Mouse (Mus musculus) G1E (cell line): ENCODE data around the gene Frzb.

Source experiments
- CTCF ChIP-seq: IDR thresholded peaks from 2 replicates; pipeline ENCODE4 v1.5.1; 2012; ENCODE audit warnings: low read depth, low read length, inconsistent platforms, mixed read lengths
- GATA1 ChIP-seq: IDR thresholded peaks from 2 replicates; pipeline ENCODE4 v1.6.1; 2012; ENCODE audit warnings: borderline replicate concordance, low read length, inconsistent platforms, mixed read lengths

DNA sequence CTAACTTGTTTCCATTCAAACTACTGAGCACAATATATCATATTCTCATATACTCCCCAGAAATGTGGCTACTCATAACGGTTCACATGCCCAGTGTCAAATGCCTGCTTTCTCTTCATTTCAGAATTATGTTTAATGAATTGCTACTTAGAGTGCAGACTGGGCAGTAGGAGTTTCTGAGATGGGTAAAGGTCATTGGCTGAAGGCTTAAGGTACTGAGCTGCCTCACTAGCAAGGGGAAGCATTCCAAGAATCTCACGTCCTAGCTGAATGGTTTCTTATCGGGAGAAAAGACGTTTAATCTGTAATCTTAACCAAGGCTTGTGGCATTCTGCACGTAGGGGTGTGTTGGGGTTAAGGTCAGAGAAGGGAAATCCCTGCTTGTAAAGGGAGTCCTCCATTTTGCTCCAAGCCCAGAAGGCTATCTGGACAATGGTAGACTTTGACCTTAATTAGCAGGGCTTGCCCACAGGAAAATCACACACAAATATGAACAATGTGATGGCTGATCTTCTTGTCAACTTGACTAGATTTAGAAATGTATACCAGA lies 26.9 kb upstream of the Frzb start:
- TF ChIP-seq CTCF: no peak
- no peak for TF ChIP-seq GATA1
